Mouse (Mus musculus): Measurements from ENCODE around the gene Pum2. TPM values are rescaled to one million over a fixed set of nuclear protein-coding genes. Genes with fewer than 3 reads are reported as not detected.
"Not testable (repeated sequence)": the region's sequence is repeated elsewhere in the genome, so short reads cannot be mapped to it uniquely, and the experiment has no call there.

Gene Pum2
- polyA plus RNA-seq, 1 experiment: 65.1 TPM

DNA sequence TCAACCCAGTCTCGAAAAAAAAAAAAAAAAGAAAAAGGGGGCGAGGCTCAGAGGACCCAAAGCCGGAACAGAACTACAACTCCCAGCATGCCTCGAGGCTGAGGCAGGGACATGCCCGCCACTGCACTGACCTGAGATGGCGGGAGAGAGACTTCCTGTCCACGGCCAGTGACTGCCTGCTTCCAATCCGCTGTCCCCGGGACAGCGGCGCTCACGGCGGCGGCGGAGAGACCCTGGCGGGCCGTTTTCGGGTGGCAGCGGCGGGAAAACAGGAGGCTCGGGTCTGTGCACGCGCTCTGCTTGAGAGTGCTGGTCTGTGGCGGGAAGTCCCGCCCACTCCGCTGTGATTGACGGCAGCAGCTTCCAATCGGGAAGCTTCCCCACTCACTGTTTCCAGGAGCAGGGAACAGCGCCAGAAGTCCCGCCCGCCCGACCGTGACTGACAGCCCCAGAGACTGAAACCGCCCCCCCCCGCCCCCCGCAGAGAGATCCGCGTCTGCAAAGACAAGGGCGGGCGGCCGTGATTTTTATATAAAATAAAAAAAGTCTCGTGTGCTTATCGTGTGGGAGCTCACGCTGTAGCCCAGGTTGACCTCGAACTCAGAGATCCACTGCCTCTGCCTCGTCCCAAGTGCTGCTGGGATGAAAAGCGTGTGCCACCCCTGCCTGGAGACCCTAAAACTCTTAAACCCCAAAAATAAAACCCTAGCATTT, 33.1 kb upstream of the Pum2 start:
- Histone ChIP-seq H3K27ac (ENCODE audit: insufficient read depth, low read length) (peak overlapping the region; percentile 100), H3K27me3 (ENCODE audit: control insufficient read depth, insufficient read depth, low read length) (no peaks in the 10 kb centered on the region), H3K4me3 (replicated peaks; ENCODE audit: insufficient read depth, low read depth, low read length) (peak overlapping the region; percentile 91), H3K4me1 (ENCODE audit: control insufficient read depth, insufficient read depth, low read length) (no peaks in the 10 kb centered on the region)
- TF ChIP-seq CTCF (IDR thresholded peaks at IDR 0.05; ENCODE audit: borderline replicate concordance, insufficient read depth, low read depth, low read length) (no peak), POLR2A (IDR thresholded peaks at IDR 0.05; ENCODE audit: borderline replicate concordance, insufficient read depth, low read length) (no peak)
- DNase-seq: peak; percentile 98 to 100
- under 1% methylated on average over 46 of the region's 47 CpGs for WGBS

GRCm38 (mm10) chr12:8641425-8641735, 32.6 kb upstream of the Pum2 start:
- no peaks in the 10 kb centered on the region for H3K27me3 ChIP-seq (ENCODE audit: control insufficient read depth, insufficient read depth, low read length)
- WGBS: 10% methylated on average over 10 of the region's 10 CpGs
- no peak for DNase-seq
- TF ChIP-seq CTCF (IDR thresholded peaks at IDR 0.05; ENCODE audit: borderline replicate concordance, insufficient read depth, low read depth, low read length): no peak
- no peak for TF ChIP-seq POLR2A (IDR thresholded peaks at IDR 0.05; ENCODE audit: borderline replicate concordance, insufficient read depth, low read length)
- H3K4me1 ChIP-seq (ENCODE audit: control insufficient read depth, insufficient read depth, low read length): no peaks in the 10 kb centered on the region
- peak overlapping the region; percentile 91 for H3K4me3 ChIP-seq (replicated peaks; ENCODE audit: insufficient read depth, low read depth, low read length)
- peak overlapping the region; percentile 45; the same call in 1 of the 2 replicates for H3K27ac ChIP-seq (ENCODE audit: insufficient read depth, low read length)

DNA sequence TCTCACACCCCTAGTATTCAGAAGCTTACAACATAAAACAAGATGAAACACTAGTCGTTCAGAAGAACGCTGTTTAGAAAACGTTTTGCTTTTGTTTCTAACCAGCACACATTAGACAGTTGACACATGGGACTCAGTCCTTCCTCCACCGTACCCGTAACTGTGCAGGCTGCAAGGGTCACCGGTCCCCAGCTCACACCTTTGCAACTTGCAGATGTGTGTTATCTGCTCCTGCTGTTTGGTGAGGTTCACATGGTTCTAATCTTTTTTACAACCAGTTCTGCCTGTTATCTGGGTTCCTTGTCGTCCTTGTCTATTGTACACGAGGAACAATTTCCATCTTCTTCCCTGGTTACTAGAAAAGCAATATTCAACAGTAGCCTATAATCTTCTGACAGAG, 25.7 kb upstream of the Pum2 start:
- H3K27me3 ChIP-seq (ENCODE audit: control insufficient read depth, insufficient read depth, low read length); DNase-seq; H3K4me3 ChIP-seq (replicated peaks; ENCODE audit: insufficient read depth, low read depth, low read length); H3K27ac ChIP-seq (ENCODE audit: insufficient read depth, low read length); H3K4me1 ChIP-seq (ENCODE audit: control insufficient read depth, insufficient read depth, low read length): not testable (repeated sequence)
- WGBS: 75% methylated on average over 8 of the region's 8 CpGs

DNA sequence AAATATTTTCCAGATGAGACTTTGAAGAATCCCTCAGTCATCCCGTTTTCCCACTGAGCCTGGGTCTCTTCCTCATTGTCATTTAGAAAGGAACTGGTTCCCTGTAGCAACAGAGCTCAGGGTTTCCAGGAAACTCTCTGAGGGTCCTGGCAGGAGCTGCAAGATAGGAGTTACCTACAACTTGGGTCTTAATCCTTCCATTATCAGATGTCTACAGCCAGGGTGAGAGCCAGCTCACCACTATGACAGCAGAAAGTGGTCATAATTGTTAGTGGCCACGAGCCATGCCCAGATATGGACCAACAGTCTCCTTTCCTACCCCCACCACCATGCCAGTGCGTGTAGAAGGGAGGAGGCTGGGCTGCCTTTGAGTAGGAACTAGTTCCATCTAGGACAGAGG, 23.9 kb upstream of the Pum2 start:
- H3K27ac ChIP-seq (ENCODE audit: insufficient read depth, low read length); H3K4me3 ChIP-seq (replicated peaks; ENCODE audit: insufficient read depth, low read depth, low read length); H3K27me3 ChIP-seq (ENCODE audit: control insufficient read depth, insufficient read depth, low read length); H3K4me1 ChIP-seq (ENCODE audit: control insufficient read depth, insufficient read depth, low read length); DNase-seq: not testable (repeated sequence)
- 64% methylated on average over 3 of the region's 3 CpGs for WGBS

DNA sequence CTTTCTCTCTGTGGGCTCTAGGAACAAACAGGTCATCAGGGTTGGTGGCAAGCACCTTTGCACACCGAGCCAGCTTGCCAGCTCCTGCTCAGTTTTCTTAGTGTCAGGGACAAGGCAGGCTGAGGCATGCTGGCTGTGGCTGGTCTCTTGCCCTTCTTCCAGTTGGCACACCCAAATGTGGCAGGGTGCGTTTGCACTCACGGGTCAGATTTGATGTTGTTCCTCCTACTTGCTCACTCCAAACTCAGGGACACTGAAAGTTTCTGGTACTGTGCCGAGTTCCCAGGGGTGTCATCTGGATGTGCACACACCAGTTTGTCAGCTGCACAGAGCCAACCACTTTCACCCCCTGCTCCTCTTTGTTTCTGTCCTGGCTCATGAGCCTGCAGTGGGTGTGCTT, 17.3 kb upstream of the Pum2 start:
- TF ChIP-seq POLR2A (IDR thresholded peaks at IDR 0.05; ENCODE audit: borderline replicate concordance, insufficient read depth, low read length): no peak
- TF ChIP-seq CTCF (IDR thresholded peaks at IDR 0.05; ENCODE audit: borderline replicate concordance, insufficient read depth, low read depth, low read length): no peak
- Histone ChIP-seq H3K4me1 (ENCODE audit: control insufficient read depth, insufficient read depth, low read length) (no peaks in the 10 kb centered on the region), H3K27ac (ENCODE audit: insufficient read depth, low read length) (no peak overlapping the region), H3K4me3 (replicated peaks; ENCODE audit: insufficient read depth, low read depth, low read length) (no peak overlapping the region), H3K27me3 (ENCODE audit: control insufficient read depth, insufficient read depth, low read length) (no peaks in the 10 kb centered on the region; the same call in 1 of the 2 replicates)
- no peak for DNase-seq
- 29% methylated on average over 4 of the region's 4 CpGs for WGBS

- WGBS: 63% methylated on average over 10 of the region's 10 CpGs
- H3K4me3 ChIP-seq (replicated peaks; ENCODE audit: insufficient read depth, low read depth, low read length): no peak overlapping the region
- no peaks in the 10 kb centered on the region; the same call in 1 of the 2 replicates for H3K27me3 ChIP-seq (ENCODE audit: control insufficient read depth, insufficient read depth, low read length)
- no peak for DNase-seq
- H3K27ac ChIP-seq (ENCODE audit: insufficient read depth, low read length): no peak overlapping the region
- TF ChIP-seq CTCF (IDR thresholded peaks at IDR 0.05; ENCODE audit: borderline replicate concordance, insufficient read depth, low read depth, low read length) (no peak), POLR2A (IDR thresholded peaks at IDR 0.05; ENCODE audit: borderline replicate concordance, insufficient read depth, low read length) (no peak)
- no peaks in the 10 kb centered on the region for H3K4me1 ChIP-seq (ENCODE audit: control insufficient read depth, insufficient read depth, low read length)
These were observed 16.8 kb upstream of the Pum2 start for GRCm38 (mm10) chr12:8657116-8657515.

- DNase-seq: no peak
- no peak overlapping the region for H3K27ac ChIP-seq (ENCODE audit: insufficient read depth, low read length)
- 92% methylated on average over 6 of the region's 6 CpGs for WGBS
- no peaks in the 10 kb centered on the region for H3K4me1 ChIP-seq (ENCODE audit: control insufficient read depth, insufficient read depth, low read length)
- TF ChIP-seq CTCF (IDR thresholded peaks at IDR 0.05; ENCODE audit: borderline replicate concordance, insufficient read depth, low read depth, low read length) (no peak), POLR2A (IDR thresholded peaks at IDR 0.05; ENCODE audit: borderline replicate concordance, insufficient read depth, low read length) (no peak)
- no peaks in the 10 kb centered on the region; the same call in 1 of the 2 replicates for H3K27me3 ChIP-seq (ENCODE audit: control insufficient read depth, insufficient read depth, low read length)
- H3K4me3 ChIP-seq (replicated peaks; ENCODE audit: insufficient read depth, low read depth, low read length): no peak overlapping the region
These were observed 16.1 kb upstream of the Pum2 start for GRCm38 (mm10) chr12:8657629-8658366.
